Mouse (Mus musculus) neural tube, embryonic 13.5 days (tissue): ENCODE results near the gene Klhl41. TPM values are rescaled to one million over a fixed set of nuclear protein-coding genes. Genes with fewer than 3 reads are reported as not detected.
A peak's percentile ranks its signal among the peaks of the same experiment; 100 is the strongest.

Experiments used
- ATAC-seq: fragments of 200-750 bp; cut with Nextera tagmentation; 2 replicates; pipeline ENCODE4 v1.8.0; 2017; ENCODE audit warnings: low read depth, mild to moderate bottlenecking, moderate TSS enrichment, moderate library complexity
- H3K27ac ChIP-seq: fragments of 300-500 bp; sonication (generic); replicated peaks from 2 replicates; pipeline ENCODE4 v1.5.1; 2015; ENCODE audit warnings: moderate library complexity, mild to moderate bottlenecking, inconsistent platforms
- H3K27me3 ChIP-seq: fragments of 300-500 bp; sonication (generic); 2 replicates; pipeline ENCODE4 v1.6.1; 2015; ENCODE audit warnings: mild to moderate bottlenecking, inconsistent platforms
- H3K36me3 ChIP-seq: fragments of 300-500 bp; sonication (generic); 2 replicates; pipeline ENCODE4 v1.6.1; 2015; ENCODE audit warnings: mild to moderate bottlenecking, inconsistent platforms
- H3K4me1 ChIP-seq: fragments of 300-500 bp; sonication (generic); replicated peaks from 2 replicates; pipeline ENCODE4 v1.6.1; 2015; ENCODE audit warnings: inconsistent platforms
- H3K4me2 ChIP-seq: fragments of 300-500 bp; sonication (generic); 2 replicates; pipeline ENCODE4 v1.6.1; 2015; ENCODE audit warnings: inconsistent platforms, mild to moderate bottlenecking, moderate library complexity
- H3K4me3 ChIP-seq: fragments of 300-500 bp; sonication (generic); 2 replicates; pipeline ENCODE4 v1.5.1; 2015; ENCODE audit warnings: mild to moderate bottlenecking, inconsistent platforms
- H3K9ac ChIP-seq: fragments of 300-500 bp; sonication (generic); 2 replicates; pipeline ENCODE4 v1.6.1; 2015; ENCODE audit warnings: moderate library complexity, mild to moderate bottlenecking, inconsistent platforms
- H3K9me3 ChIP-seq: fragments of 300-500 bp; sonication (generic); 2 replicates; pipeline ENCODE4 v1.6.1; 2016; ENCODE audit warnings: inconsistent platforms
- WGBS: fragments of 180-500 bp; shearing (Covaris S2); methylation state at CpG from one replicate; pipeline ENCODE4 v1.1.7; 2015; 5-methylcytosine and 5-hydroxymethylcytosine counted together
- polyA plus RNA-seq: library from polyadenylated mRNA; unstranded; fragments of >200 nt; fragmentation: Nextera tagmentation; extraction: Ambion mirVana; gene quantifications from 2 replicates; pipeline ENCODE4 v1.2.1, GENCODE M21; 2015

Klhl41 gene
- polyA plus RNA-seq, 1 experiment from 2014 or later, result 0.99 TPM

GRCm38 (mm10) chr2:69723519-69723825, 53.6 kb downstream of the Klhl41 start:
- H3K9me3 ChIP-seq, result no peaks in the 10 kb centered on the region
- H3K4me2 ChIP-seq, result peak overlapping the region; percentile 69
- H3K36me3 ChIP-seq, result no peaks in the 10 kb centered on the region
- H3K27me3 ChIP-seq, result peaks cover 18% of the 10 kb centered on the region; the same call in 1 of the 2 replicates
- no peak for ATAC-seq
- H3K4me1 ChIP-seq, result peaks cover 20% of the 10 kb centered on the region
- peak overlapping the region; percentile 84 for H3K9ac ChIP-seq
- H3K27ac ChIP-seq, result peak overlapping the region; percentile 91
- 1% methylated on average over 13 of the region's 13 CpGs for WGBS
- peak overlapping the region; percentile 77 for H3K4me3 ChIP-seq

Other genes with a start within 250 kb of the Klhl41 start
- 0.39 and 0.59 TPM in 2 replicates for gene Lrp2, start 84.1 kb upstream of the Klhl41 start, polyA plus RNA-seq
- gene Bbs5, start 22.9 kb upstream of the Klhl41 start, polyA plus RNA-seq, result 22.4 and 25.8 TPM in 2 replicates
- 14.4 and 14.8 TPM in 2 replicates for gene Fastkd1, start 43.4 kb downstream of the Klhl41 start, polyA plus RNA-seq
- 103 and 119 TPM in 2 replicates for gene Ppig, start 52.4 kb downstream of the Klhl41 start, polyA plus RNA-seq
- gene Ccdc173, start 119.5 kb downstream of the Klhl41 start, polyA plus RNA-seq, result 2.4 and 3.1 TPM in 2 replicates
- 38.2 and 39.0 TPM in 2 replicates for gene Phospho2, start 119.5 kb downstream of the Klhl41 start, polyA plus RNA-seq
- 57.9 and 67.3 TPM in 2 replicates for gene Klhl23, start 151.8 kb downstream of the Klhl41 start, polyA plus RNA-seq
- gene Ssb, start 191.4 kb downstream of the Klhl41 start, polyA plus RNA-seq, result 341 and 352 TPM in 2 replicates
- gene Mettl5, start 215.5 kb downstream of the Klhl41 start, polyA plus RNA-seq, result 26.9 and 31.0 TPM in 2 replicates
- gene Ubr3, start 227.1 kb downstream of the Klhl41 start, polyA plus RNA-seq, result 15.8 and 18.0 TPM in 2 replicates